Mouse (Mus musculus) urinary bladder, postnatal 25 days (tissue): ENCODE results near the gene Zic4.

ENCODE experiments used
- DNase-seq: peaks from one replicate; pipeline ENCODE4 v3.0.0; 2022; ENCODE audit warnings: low spot score

Zic4 gene

GRCm38 (mm10) chr9:91361856-91362601 lies at the start of gene Zic4:
Gene Zic4, plus strand, starts transcription at chr9:91362413.
- DNase-seq: no peak

DNA sequence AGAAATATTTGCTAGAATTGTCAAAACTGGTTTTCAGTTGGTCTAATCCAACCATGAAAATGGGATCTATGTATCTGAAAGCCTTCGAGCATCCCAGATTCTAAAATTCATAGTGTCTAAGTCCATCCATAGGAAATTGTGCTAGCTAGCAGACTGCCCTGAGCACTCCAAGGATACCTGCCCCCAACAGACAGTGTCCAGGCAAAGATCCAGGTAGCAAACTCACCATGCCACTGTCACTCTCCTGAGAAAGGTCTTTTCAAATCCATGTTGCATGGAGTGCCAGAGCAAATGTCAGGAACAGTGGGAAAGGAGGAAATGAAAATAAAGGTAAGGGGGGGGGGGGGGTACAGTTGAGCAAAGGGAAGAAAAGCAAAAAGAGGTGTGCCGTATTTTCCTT lies 14.6 kb upstream of the Zic4 start:
- no peak for DNase-seq

GRCm38 (mm10) chr9:91348746-91349145 lies 13.5 kb upstream of the Zic4 start:
- DNase-seq: no peak

GRCm38 (mm10) chr9:91350211-91350791 lies 11.9 kb upstream of the Zic4 start:
- DNase-seq: no peak

GRCm38 (mm10) chr9:91350861-91351291 lies 11.3 kb upstream of the Zic4 start:
- DNase-seq: no peak

- DNase-seq: no peak
Measured at GRCm38 (mm10) chr9:91351361-91351760, 10.9 kb upstream of the Zic4 start.

DNA sequence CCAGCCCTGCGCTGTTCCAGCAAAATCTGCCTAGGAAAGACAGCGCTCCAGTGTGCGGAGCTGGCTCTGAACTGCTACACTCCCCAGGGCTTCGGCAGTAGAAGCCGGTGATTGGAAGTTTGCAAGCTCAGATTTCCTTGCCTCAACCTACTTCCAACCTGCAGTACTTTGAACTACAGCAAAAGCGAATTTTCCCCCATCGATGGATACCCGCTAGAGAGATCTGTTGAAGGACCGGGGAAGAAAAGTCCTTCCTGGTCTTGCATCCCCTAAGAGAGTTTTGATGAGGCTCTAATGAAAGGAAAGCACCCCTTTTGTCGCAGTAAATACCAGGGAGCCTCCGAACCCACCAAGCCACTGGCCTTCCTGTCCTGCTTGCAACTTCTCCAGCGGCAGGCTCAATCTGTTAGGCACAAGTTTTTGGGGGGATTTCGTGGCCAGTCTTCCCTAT lies 10.2 kb upstream of the Zic4 start:
- no peak for DNase-seq

DNA sequence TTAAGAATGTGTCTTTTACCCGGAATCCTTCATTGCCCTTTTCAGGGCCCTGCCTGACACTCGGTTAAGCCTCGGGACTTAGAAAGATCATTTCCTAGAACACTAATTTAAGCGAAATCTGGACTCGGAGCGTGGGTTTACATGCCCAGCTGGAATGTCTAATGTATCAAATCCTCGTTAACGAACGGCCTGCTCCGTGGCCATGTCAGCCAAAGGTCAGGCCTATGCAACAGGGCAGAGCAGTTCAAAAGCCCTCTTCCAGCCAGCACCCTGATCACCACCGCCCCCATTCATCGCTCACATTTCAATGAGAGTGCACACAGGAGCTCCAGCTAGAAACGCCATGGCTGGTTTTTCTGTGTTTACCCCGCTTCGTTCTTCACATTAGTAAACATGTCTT lies 9.4 kb upstream of the Zic4 start:
- DNase-seq: no peak

GRCm38 (mm10) chr9:91353551-91354433 lies 8.4 kb upstream of the Zic4 start:
- DNase-seq: no peak

DNA sequence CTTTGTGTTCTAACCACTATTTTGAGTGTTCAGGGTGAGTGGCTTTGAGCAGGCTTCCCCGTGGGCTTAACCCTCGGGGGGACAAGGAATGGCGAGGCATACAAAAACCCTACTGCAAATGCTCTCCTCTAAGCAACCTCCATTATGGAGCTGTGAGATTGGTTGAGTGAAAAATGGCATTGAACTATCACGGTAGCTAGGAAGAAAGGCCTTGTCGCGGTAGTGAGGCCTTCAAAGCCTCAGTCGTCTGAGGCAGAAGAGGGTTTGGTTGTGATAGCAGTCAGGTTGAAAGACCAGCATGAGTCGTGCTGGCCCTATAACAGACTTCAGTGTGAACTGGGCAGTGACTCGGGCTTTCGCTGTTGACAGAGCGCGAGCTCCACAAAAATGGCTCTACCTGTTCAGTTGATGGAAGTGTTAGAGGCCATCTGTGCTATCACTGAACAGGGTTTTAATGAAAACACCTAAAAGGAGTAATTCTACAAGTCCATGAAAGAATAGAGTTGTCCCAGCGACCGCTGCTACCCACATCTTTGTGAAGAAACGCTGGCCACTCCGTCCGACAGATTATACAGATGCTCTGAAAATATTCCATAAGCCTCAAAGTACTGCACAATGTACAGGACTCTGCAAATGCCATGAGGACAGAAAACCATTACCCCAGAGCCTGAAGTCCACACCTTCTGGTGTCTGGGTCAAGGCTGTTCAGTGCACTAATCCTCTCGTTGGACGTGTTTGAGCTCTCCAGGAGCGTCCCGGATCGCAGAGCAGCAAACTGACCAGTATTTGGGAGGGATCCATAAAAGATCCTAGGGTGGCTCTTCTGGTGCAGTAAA lies 7.6 kb upstream of the Zic4 start:
- no peak for DNase-seq

GRCm38 (mm10) chr9:91355270-91355589 lies 7.0 kb upstream of the Zic4 start:
- no peak for DNase-seq

GRCm38 (mm10) chr9:91355629-91356352 lies 6.4 kb upstream of the Zic4 start:
- DNase-seq: no peak

DNA sequence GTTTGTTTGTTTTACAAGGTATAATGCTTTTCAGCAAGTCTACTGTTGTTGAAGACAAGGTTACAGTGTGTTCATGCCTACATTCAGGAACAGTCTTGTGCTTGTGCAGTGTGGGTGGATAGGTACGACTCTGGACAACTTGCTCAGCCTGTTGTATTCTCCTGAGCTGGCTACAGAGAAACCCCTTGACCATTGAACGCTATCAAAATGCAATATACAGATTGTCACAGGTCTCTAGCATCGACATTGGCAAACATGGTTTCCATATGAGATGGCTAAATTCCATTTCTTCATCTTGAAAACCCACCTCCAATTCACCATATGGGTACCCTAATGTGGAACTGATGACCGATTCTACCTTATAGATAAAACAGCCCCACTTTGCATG lies 5.9 kb upstream of the Zic4 start:
- DNase-seq: no peak

GRCm38 (mm10) chr9:91357321-91357720 lies 4.9 kb upstream of the Zic4 start:
- DNase-seq: no peak

DNA sequence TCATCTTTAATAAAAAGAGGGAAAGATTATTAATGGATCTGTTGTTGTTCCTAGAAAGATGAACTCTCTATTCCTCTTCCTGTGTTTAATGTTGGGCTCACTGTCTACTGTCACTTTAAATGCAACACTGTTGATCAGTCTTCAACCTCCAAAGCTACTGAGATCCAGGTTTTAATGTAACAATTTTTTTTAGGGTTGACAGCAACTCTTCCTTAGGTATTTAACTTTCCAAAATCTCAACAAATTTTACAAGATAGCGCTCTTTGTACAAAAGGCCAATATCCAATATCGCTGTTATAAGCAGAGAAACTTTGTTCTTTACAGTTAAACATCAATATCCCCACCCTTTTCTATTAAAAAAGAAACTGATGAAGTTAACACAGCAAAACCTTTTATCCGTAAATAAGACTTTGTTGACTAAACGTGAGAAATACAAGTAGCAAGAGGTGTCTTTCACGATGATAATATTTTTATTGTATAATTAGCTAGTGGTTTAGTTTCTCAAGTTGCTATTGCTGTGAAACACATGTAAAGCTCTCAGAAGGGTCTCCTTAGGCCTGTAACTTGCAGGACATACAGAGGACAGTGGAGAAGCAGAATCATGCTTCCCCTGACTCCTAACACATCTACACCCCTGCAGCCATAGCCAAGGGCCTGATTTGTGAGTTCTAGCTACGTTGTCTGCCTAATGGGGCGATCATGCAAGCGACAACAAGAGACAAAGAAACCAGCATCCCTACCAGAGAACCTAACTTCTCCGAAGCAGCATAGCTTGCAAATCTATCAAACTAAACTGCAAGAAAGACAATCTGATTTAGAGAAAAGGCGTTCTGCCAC lies 3.1 kb upstream of the Zic4 start:
- no peak for DNase-seq

DNA sequence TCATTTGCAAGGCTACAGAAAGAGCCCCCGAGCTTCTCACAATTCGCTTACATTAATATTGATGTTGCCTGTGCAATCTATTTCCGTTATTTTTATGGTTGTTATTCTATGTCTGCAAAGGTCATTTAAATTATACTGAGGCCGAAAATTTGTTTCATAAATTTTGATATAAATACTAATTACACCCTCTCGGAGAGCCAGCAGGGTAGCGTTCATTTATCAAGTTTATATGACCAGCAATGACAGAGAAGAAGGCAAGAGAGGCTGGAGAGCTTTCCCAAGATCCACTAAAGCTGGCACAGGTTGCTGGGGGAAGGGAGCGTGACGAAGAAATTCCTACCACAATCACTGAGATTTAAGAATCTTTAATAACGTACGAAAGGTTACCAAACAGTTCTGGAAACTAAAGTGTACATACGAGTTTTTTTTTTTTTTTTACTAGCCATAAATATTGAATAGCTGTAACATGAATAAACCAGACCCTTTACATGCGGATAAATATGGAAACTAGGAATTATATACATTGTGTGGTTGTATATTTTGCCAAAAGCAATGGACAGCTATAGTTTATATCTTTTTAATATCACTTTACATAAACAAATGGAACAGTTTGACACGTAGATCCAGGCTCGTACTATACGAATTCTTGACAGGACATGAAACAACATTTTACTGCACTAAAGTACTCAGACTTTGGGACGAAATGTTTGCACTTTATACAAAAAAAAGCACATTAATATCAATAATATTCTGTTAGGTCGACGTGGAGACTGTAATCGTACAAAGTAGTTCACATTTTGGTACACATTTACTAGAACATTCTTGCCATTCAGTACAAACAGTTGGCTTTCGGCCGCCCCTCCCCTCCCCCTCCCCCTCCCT lies 1.8 kb upstream of the Zic4 start:
- DNase-seq: no peak

DNA sequence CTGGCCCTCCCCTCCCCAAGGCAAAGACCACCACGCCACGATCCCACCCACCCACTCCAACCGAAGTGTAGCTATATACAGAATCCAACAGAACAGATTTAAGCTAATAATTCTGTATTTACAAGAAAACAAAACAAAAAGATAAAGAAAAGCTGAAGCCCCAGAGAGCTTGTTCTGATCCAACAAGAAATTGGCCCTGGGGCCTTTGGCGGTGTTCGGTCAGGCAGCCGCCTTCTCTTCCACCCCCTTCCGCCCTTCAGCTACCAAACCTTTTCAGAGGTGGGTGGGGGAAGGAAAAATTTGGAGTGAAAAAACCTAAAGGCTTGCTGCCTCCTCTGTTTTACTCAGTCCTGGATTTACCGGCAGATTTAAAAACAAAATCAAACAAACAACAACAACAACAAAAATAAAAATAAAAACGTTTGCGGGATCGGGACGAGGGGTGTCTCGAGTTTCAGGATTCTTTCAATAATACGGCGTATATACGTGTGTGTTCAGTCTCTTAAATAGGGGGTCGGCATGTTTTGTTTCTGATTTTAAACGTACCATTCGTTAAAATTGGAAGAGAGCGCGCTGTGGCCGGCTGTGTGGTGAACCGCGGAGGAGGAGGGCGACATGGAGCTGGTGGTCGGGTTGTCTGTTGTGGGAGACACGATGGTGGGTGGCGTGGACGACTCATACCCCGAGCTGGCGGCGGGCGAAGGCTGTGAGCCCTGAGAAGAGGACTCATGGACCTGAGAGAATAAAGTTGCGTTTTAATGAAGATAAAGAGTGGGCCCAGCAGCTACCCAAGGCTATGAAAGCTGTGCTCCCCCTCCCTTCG lies 969 bp upstream of the Zic4 start:
- no peak for DNase-seq

- no peak for DNase-seq
Measured at GRCm38 (mm10) chr9:91363011-91363730, 958 bp downstream of the Zic4 start.
